Mouse (Mus musculus) adrenal gland, postnatal 25 days (tissue): ENCODE data around the gene Mn1. TPM values are rescaled to one million over a fixed set of nuclear protein-coding genes. Genes with fewer than 3 reads are reported as not detected.

Experiments used
- DNase-seq: peaks from one replicate; pipeline ENCODE4 v3.0.0; 2021; ENCODE audit warnings: mixed read lengths
- total RNA-seq: library from RNA; stranded (reverse); gene quantifications from 2 replicates; pipeline ENCODE4 v1.2.3, GENCODE M21; 2021

Gene Mn1
- total RNA-seq, 1 experiment from 2014 or later: 4.9 TPM

DNA sequence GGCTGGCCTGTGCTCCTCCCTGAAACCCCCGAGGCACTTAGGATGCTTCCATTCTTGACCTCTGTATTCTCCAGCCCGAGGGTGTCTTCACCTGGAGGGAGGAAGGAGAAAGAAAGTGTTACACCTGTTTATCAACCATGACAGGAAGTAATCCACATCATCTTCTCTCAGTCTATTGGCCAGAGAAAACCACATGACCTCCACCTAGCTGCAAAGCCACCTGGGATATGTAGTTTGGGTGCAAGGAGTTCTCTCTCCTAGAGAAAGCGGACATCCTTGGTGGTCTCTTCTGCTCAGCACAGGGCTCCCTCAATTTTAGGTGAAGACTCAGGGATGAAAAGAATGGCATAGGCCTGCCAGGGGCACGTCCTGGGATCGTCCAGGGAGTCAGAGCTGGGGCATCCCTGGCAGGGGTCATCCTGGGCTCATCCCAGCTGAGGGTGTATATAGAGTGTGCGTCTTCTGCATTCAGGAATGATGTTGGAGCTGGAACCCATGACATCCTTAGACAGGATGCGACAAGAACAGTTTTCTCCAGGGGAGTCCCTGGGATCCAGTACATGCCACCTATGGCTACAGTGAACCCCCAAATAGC, 72.0 kb downstream of the Mn1 start:
- DNase-seq: no peak

DNA sequence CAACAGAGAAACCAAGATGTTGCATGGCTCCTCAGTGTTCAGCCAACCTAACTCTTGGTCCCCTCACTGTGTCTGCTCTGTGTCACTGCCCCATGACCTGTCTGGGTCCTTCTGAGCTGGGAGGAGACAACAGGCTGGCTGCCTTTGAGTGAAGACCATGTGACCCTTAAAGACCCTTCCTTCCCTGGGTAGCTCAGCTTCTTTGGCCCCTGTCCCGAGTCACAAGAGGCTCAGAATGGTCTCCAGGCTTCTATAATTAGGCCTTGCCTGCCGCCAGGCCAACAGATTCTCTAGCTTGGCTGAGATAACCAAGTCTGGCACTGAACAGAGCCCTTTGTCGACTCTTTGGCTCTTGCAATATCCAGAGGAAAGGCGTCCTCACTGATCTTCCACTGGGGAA, 73.4 kb downstream of the Mn1 start:
- no peak for DNase-seq

DNA sequence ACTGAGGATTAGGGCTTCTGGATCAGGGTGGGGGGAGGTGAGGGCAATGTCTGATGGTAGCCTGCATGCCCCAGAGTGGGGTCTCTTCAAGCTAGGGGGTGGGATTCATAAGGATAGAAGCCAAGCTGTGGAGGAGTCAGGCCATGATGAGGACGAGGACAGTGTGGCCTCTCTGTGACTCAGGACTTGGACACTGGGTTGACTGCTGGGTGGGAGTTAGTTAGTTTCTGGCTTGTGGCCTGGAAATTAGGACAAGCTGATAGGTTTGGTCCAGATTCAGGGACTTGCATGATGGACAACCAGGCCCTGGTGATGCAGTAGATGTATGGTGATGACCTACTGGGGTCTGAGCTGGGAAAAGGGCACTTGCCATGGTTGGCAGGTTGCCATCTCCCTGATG, 74.3 kb downstream of the Mn1 start:
- no peak for DNase-seq

DNA sequence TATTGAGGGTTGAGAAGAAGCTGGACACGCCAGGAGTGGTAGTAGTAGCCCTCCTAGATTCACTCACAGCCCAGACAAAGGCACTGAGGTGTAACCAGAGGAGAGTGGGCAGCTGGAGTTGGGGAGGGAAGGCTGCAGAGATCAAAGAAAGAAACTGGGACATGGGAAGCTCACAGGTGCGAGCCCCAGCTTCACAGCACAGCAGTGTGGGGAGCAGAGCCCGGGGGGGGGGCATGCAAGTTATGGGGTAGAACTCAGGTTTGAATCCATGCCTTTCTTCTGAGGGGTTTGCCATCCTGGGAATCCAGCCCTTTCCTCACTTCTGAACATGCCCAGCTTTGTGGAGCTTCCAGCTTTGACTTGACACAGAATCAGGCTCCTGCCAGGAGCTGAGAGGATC, 82.9 kb downstream of the Mn1 start:
- no peak for DNase-seq

DNA sequence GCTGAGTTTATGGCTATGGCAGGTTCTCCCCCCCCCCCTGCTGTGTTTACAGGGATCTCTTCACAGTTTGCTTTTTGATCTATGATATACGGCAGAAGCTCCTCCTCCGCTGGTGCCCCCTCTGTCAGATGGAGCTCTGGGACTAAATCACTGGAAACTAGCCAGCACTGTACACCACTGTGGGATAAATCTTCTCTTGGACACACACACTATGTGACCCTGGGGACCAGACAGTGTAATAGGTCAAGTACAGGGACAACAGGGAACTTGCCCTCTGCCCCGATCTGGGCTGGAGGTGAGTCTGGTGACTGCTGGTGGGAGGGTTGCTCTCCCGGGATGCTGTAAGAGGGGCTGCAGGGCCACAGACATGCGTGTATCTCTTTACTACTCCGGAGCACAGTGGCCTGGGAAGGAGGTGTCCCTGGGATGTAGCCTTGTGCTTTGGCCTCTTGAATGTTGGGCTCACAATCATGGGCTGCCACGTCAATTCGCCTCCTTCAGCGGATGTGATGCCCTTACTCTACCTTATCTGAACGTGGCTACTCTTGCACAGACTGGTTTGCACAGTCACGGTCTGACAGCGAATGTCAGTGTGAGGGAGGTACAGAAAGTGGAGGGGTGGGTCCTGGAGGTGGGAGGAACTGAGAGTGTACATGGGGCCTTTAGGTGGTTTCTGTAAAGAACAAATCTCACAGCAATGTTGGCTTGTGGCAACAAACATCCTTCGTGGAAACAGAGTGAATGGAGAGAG, 84.7 kb downstream of the Mn1 start:
- DNase-seq: no peak

DNA sequence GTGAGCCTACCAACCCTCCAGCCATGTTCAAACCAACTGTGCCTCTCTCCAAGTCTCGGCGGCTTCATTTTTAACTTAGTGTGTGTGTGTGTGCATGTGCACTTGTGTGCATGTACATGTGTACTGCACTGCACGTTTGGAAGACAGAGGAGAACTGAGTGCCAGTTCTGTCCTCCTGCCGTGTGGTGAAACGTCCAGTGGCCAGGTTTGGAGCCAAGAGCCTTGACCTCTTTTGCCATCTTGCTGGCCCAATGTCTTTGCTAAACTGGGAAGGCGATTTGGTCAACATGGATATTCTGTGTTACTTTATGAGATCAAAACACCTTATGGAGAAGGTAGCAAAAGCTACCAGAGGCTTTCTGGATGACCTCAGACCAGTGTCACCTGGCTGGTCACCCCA, 88.1 kb downstream of the Mn1 start:
- DNase-seq: no peak

DNA sequence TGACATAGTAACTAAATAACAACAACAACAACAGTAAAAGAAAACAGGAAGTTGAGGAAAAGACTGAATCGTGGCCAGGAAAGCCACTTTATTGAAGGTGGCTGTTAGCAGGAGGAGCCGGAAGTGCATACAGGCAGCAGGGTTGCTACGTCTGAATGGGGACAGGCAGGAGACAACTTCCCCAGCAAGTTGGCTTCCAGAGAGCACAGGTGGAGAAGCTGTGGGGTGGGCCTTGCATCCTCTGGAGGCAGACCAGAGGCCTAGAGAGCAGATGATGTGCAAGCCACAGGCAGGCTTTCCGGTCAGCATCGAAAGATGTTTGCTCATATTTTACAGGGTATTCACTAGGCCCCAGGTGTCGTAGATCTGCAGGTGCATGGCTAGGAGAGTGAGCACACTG, 88.7 kb downstream of the Mn1 start:
- no peak for DNase-seq

DNA sequence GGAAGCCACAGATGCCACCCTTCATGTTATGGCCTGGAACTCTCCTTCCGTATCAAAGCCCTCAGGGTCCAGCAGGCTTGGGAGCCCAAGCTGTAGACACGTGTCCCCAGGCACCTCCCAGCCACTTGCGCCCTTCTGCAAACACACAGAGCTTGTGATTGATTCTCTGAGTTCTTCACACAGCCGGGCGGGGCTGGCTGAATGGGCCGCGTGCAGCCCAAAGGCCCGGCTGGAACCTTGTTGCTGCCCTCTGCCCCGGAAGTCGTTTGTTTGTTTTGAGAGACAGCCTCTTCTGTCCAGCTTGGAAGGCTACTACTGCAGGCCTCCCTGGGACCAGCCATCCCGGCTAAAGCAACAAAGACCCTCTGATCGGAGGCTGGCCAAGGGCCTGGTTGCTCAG, 89.2 kb downstream of the Mn1 start:
- DNase-seq: peak; percentile 34

Other genes with a start within 250 kb of the Mn1 start
- gene Pitpnb, start 86.6 kb upstream of the Mn1 start, total RNA-seq: 72.4 and 77.8 TPM in 2 replicates